Mouse (Mus musculus): ENCODE data around the gene Pkd2l1. TPM values are rescaled to one million over a fixed set of nuclear protein-coding genes. Genes with fewer than 3 reads are reported as not detected.
"Not testable (repeated sequence)": the region's sequence is repeated elsewhere in the genome, so short reads cannot be mapped to it uniquely, and the experiment has no call there.

Pkd2l1 gene
- polyA plus RNA-seq, 1 experiment from 2014 or later, result not detected

DNA sequence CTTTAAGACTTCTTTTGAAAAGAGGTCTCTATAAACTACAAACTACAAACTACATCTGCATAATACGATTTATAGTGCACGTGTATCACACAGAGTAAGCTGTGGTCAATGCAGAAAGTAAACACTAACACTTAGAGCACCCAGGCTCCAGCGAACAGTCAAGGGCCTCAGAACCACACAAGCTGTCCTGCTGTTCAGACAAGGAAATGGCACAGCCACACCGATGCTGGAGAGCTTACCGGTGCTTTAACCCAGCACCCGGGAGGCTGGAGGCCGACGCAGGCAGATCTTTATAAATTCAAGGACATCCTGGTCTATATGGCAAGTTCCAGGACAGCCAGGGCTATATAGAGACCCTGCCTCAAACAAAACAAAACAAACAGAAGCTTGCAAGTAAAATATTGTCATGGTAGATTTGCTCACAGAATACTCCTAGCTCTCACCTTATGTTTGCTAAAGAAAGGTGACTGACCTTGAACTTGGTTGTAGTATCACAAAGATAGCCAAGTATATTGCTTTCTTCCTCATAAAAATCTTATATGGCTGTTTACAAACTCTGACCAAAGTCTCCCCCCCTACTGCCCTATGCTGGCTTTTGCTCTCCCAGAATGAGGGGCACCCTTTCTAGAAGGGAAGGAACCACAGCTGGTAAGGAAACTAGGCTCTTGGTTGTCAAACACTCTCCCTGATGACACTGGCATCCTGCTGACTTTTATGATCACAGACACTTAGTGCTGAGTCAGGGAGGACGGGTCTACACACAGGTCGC, 64.3 kb downstream of the Pkd2l1 start:
- H3K27me3 ChIP-seq (ENCODE audit: control insufficient read depth, insufficient read depth, low read length), result no peaks in the 10 kb centered on the region
- H3K4me2 ChIP-seq (replicated peaks; ENCODE audit: low read depth), result no peak overlapping the region
- DNase-seq (ENCODE audit: low spot score) (no peak), ATAC-seq (ENCODE audit: low FRiP score, low TSS enrichment) (no peak)
- H3K36me3 ChIP-seq (ENCODE audit: control insufficient read depth, insufficient read depth, low read length), result peaks cover 13% of the 10 kb centered on the region; the same call in 1 of the 2 replicates
- no peaks in the 10 kb centered on the region for H3K9me3 ChIP-seq (ENCODE audit: control insufficient read depth, low read length)
- no peak overlapping the region for H3K4me3 ChIP-seq (ENCODE audit: low read depth, low read length)
- WGBS, result 93% methylated on average over 10 of the region's 10 CpGs
- no peaks in the 10 kb centered on the region for H3K4me1 ChIP-seq (replicated peaks; ENCODE audit: control insufficient read depth, insufficient read depth)
- no peak overlapping the region for H3K9ac ChIP-seq (ENCODE audit: low read length)
- no peak for TF ChIP-seq CTCF (IDR thresholded peaks at IDR 0.05; ENCODE audit: low read depth)
- TF ChIP-seq EP300 (optimal IDR thresholded peaks at IDR 0.05), result no peak
- H3K27ac ChIP-seq (replicated peaks), result no peak overlapping the region

- Histone ChIP-seq H3K4me1 (replicated peaks; ENCODE audit: control insufficient read depth, insufficient read depth) (no peaks in the 10 kb centered on the region), H3K36me3 (ENCODE audit: control insufficient read depth, insufficient read depth, low read length) (peaks cover 29% of the 10 kb centered on the region), H3K27ac (replicated peaks) (no peak overlapping the region), H3K4me3 (ENCODE audit: low read depth, low read length) (no peak overlapping the region), H3K27me3 (ENCODE audit: control insufficient read depth, insufficient read depth, low read length) (no peaks in the 10 kb centered on the region), H3K9ac (ENCODE audit: low read length) (no peak overlapping the region), H3K9me3 (ENCODE audit: control insufficient read depth, low read length) (no peaks in the 10 kb centered on the region), H3K4me2 (replicated peaks; ENCODE audit: low read depth) (no peak overlapping the region)
- ATAC-seq (ENCODE audit: low FRiP score, low TSS enrichment), result no peak
- no peak for DNase-seq (ENCODE audit: low spot score)
- TF ChIP-seq CTCF (IDR thresholded peaks at IDR 0.05; ENCODE audit: low read depth) (no peak), EP300 (optimal IDR thresholded peaks at IDR 0.05) (no peak)
- WGBS, result 91% methylated on average over 7 of the region's 7 CpGs
Observed at GRCm38 (mm10) chr19:44121137-44121536, 71.1 kb downstream of the Pkd2l1 start.

DNA sequence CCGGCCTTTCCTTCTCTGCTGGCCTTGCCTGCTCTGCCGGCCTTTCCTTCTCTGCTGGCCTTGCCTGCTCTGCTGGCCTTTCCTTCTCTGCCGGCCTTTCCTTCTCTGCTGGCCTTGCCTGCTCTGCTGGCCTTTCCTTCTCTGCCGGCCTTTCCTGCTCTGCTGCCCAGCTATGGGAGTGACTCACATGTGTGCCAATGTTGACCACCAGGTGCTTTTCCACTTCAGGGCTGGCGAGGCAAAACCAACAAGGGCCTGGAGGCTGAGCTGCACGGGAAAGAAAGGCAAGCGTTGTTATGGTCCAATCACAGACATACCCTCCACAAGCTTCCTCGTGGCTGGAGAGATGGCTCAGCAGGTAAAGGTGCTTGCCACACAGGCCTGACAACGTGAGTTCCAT, 71.6 kb downstream of the Pkd2l1 start:
- not testable (repeated sequence) for H3K9ac ChIP-seq (ENCODE audit: low read length); H3K4me2 ChIP-seq (replicated peaks; ENCODE audit: low read depth); H3K27ac ChIP-seq (replicated peaks); H3K4me1 ChIP-seq (replicated peaks; ENCODE audit: control insufficient read depth, insufficient read depth); DNase-seq (ENCODE audit: low spot score); H3K4me3 ChIP-seq (ENCODE audit: low read depth, low read length); H3K9me3 ChIP-seq (ENCODE audit: control insufficient read depth, low read length); H3K27me3 ChIP-seq (ENCODE audit: control insufficient read depth, insufficient read depth, low read length); ATAC-seq (ENCODE audit: low FRiP score, low TSS enrichment)
- 92% methylated on average over 7 of the region's 9 CpGs for WGBS
- peaks cover 28% of the 10 kb centered on the region for H3K36me3 ChIP-seq (ENCODE audit: control insufficient read depth, insufficient read depth, low read length)

DNA sequence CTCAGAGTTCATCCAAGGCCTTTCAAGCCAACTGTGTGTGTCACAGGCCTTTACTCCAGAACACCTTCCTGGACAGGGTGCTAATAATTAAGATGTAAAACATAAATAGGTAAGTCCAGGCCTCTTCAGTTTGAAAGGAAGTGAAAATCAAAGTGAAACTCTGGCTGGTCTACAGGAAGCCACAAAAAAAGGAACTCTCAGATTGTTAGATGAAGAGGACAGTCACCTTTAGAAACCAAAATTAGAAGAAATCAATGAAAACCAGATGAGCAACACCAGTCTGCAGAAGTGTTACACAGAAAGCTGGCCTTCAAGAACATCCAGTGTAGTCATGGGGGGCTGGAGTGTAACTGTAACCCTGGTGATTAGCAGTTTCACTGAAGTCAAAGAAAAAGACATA, 74.4 kb downstream of the Pkd2l1 start:
- no peak for TF ChIP-seq EP300 (optimal IDR thresholded peaks at IDR 0.05)
- TF ChIP-seq CTCF (IDR thresholded peaks at IDR 0.05; ENCODE audit: low read depth), result no peak
- Histone ChIP-seq H3K4me1 (replicated peaks; ENCODE audit: control insufficient read depth, insufficient read depth) (no peaks in the 10 kb centered on the region), H3K4me3 (ENCODE audit: low read depth, low read length) (no peak overlapping the region), H3K27me3 (ENCODE audit: control insufficient read depth, insufficient read depth, low read length) (no peaks in the 10 kb centered on the region), H3K36me3 (ENCODE audit: control insufficient read depth, insufficient read depth, low read length) (peaks cover 30% of the 10 kb centered on the region), H3K9me3 (ENCODE audit: control insufficient read depth, low read length) (no peaks in the 10 kb centered on the region), H3K4me2 (replicated peaks; ENCODE audit: low read depth) (no peak overlapping the region), H3K9ac (ENCODE audit: low read length) (no peak overlapping the region), H3K27ac (replicated peaks) (no peak overlapping the region)
- DNase-seq (ENCODE audit: low spot score) (no peak), ATAC-seq (ENCODE audit: low FRiP score, low TSS enrichment) (no peak)

DNA sequence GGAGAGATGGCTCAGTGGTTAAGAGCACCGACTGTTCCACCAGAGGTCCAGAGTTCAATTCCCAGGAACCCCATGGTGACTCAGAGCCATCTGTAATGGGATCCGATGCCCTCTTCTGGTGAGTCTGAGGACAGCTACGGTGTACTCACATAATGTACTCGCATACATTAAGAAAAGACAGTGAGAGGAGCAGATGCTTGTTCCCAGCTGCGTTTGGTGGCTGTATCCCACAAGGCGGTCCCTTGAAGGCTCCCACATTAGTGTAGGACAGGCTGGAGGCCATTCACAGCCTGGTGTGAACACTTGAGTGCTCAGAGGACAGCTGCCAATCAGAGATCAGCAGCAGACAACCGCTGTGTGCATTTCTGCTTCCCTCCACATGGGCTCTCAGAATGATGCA, 80.5 kb downstream of the Pkd2l1 start:
- 62% methylated on average over 7 of the region's 7 CpGs for WGBS
- Histone ChIP-seq H3K36me3 (ENCODE audit: control insufficient read depth, insufficient read depth, low read length) (peaks cover 9% of the 10 kb centered on the region; the same call in 1 of the 2 replicates), H3K4me2 (replicated peaks; ENCODE audit: low read depth) (no peak overlapping the region), H3K27ac (replicated peaks) (no peak overlapping the region), H3K27me3 (ENCODE audit: control insufficient read depth, insufficient read depth, low read length) (no peaks in the 10 kb centered on the region), H3K4me3 (ENCODE audit: low read depth, low read length) (no peak overlapping the region), H3K9ac (ENCODE audit: low read length) (no peak overlapping the region), H3K9me3 (ENCODE audit: control insufficient read depth, low read length) (no peaks in the 10 kb centered on the region), H3K4me1 (replicated peaks; ENCODE audit: control insufficient read depth, insufficient read depth) (no peaks in the 10 kb centered on the region)
- TF ChIP-seq CTCF (IDR thresholded peaks at IDR 0.05; ENCODE audit: low read depth) (peak; percentile 64), EP300 (optimal IDR thresholded peaks at IDR 0.05) (no peak)
- DNase-seq (ENCODE audit: low spot score) (peak; percentile 46), ATAC-seq (ENCODE audit: low FRiP score, low TSS enrichment) (no peak)

DNA sequence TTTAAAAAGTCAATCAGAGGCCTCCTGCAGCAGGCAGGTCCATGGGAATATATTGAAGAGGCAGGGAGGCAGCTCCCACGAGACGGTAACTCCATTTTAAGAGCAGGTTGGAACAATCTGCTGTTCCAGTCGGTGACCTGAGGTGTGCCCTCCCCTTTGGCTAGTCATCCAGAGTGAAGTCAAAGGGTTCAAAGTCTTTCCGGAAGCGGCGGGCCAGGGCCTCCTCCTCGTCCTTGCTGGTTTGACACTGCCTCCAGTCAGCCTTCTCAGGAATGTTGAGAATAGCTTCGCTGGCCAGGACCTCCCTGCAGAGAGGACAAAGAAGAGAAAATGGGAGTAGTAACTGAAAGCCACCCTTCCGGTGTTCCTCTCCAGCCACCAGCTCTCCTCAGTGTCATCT, 81.9 kb downstream of the Pkd2l1 start:
- H3K4me3 ChIP-seq (ENCODE audit: low read depth, low read length), result no peak overlapping the region
- peaks cover 9% of the 10 kb centered on the region; the same call in 1 of the 2 replicates for H3K36me3 ChIP-seq (ENCODE audit: control insufficient read depth, insufficient read depth, low read length)
- WGBS, result 83% methylated on average over 9 of the region's 9 CpGs
- ATAC-seq (ENCODE audit: low FRiP score, low TSS enrichment), result no peak
- H3K4me1 ChIP-seq (replicated peaks; ENCODE audit: control insufficient read depth, insufficient read depth), result no peaks in the 10 kb centered on the region
- no peak overlapping the region for H3K4me2 ChIP-seq (replicated peaks; ENCODE audit: low read depth)
- no peak overlapping the region for H3K27ac ChIP-seq (replicated peaks)
- DNase-seq (ENCODE audit: low spot score), result no peak
- no peaks in the 10 kb centered on the region for H3K27me3 ChIP-seq (ENCODE audit: control insufficient read depth, insufficient read depth, low read length)
- no peaks in the 10 kb centered on the region for H3K9me3 ChIP-seq (ENCODE audit: control insufficient read depth, low read length)
- TF ChIP-seq CTCF (IDR thresholded peaks at IDR 0.05; ENCODE audit: low read depth) (no peak), EP300 (optimal IDR thresholded peaks at IDR 0.05) (no peak)
- no peak overlapping the region for H3K9ac ChIP-seq (ENCODE audit: low read length)

All from stomach, postnatal 0 days (tissue).